In the genomic region with DNA sequence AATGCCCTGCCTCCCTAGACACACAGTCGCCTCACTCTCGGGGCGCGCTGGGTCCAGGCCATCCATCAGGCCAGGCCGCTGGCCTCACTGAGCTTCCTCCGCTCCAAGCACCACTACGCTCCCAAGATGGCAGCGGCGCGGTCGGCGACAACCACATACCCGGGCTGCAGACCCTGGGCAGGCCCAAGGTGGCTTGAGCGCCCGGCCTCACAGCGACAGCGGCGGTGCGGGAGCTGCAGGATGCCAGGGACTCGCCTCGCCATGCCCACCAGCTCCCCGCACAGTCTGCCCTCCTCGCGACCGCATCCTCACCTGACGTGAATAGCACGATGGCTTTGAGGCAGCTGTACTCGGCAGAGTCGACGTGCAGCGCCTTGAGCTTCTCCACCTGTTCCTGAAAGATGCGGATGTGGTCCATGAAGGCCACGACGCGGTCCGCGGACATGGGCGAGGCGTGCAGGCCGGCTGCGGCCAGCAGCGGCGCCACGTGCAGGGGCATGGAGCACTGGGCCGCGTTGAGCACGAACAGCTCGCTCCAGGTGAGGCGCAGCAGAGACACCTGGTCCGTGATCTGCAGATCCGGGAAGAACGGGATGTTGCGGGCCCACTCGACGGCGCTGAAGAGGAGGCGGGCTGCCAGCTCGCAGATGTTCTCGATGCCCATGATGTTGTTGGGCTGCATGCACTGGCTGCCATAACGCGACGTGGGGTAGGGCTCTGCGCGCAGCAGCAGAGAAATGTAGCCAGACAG, we compare ENCODE assay signal across 8 mouse cellular contexts. TPM values are rescaled to one million over a fixed set of nuclear protein-coding genes. Genes with fewer than 3 reads are reported as not detected.
DNase-seq lines count a peak whose midpoint lies in the region; ATAC-seq and TF ChIP-seq lines count a peak whose summit lies in the region.

No protein-coding gene starts in this region.

- DNase-seq in kidney, adult 11 months = no peak
- DNase-seq in ZHBTc4 (ENCODE audit: low read depth, low spot score) = peak; percentile 65
- peak; percentile 75 for DNase-seq in intestine, embryonic 14.5 days (ENCODE audit: low spot score)
- DNase-seq in thymus, postnatal 14 days = no peak
- DNase-seq in spleen, adult 18-20 months = no peak

- TF ChIP-seq POLR2A in cortical plate, adult 2 months (IDR thresholded peaks at IDR 0.05; ENCODE audit: extremely low read depth, insufficient read depth, low read length) = no peak

- peak overlapping the region; percentile 54 for H3K4me3 ChIP-seq in kidney, embryonic 16.5 days (ENCODE audit: low read length)
- peak overlapping the region; percentile 97 for H3K4me3 ChIP-seq in cortical plate, adult 2 months (ENCODE audit: insufficient read depth, low read length)
- H3K4me3 ChIP-seq in intestine, embryonic 14.5 days (ENCODE audit: low read depth, low read length) = peak overlapping the region; percentile 28
- H3K4me3 ChIP-seq in neural tube, embryonic 14.5 days (ENCODE audit: low read depth, low read length) = peak overlapping the region; percentile 91

- no peaks in the 10 kb centered on the region for H3K27me3 ChIP-seq in kidney, embryonic 16.5 days (ENCODE audit: insufficient read depth, low read length)
- H3K27me3 ChIP-seq in intestine, embryonic 14.5 days (replicated peaks; ENCODE audit: control insufficient read depth, insufficient read depth, low read length) = peaks cover 75% of the 10 kb centered on the region
- H3K27me3 ChIP-seq in neural tube, embryonic 14.5 days (ENCODE audit: control insufficient read depth, insufficient read depth, low read length) = no peaks in the 10 kb centered on the region

- peak overlapping the region; percentile 71 for H3K9ac ChIP-seq in kidney, embryonic 16.5 days (replicated peaks; ENCODE audit: low read length)
- peak overlapping the region; percentile 8; the same call in 1 of the 2 replicates for H3K9ac ChIP-seq in intestine, embryonic 14.5 days (ENCODE audit: low read length)
- H3K9ac ChIP-seq in neural tube, embryonic 14.5 days (replicated peaks; ENCODE audit: low read depth, low read length) = peak overlapping the region; percentile 94

- H3K9me3 ChIP-seq in kidney, embryonic 16.5 days (ENCODE audit: low read length) = no peaks in the 10 kb centered on the region
- H3K9me3 ChIP-seq in intestine, embryonic 14.5 days (ENCODE audit: control insufficient read depth, low read length) = no peaks in the 10 kb centered on the region
- no peaks in the 10 kb centered on the region for H3K9me3 ChIP-seq in neural tube, embryonic 14.5 days (ENCODE audit: control insufficient read depth, low read length)

- peak overlapping the region; percentile 71 for H3K4me2 ChIP-seq in kidney, embryonic 16.5 days (replicated peaks; ENCODE audit: low read depth, low read length)
- H3K4me2 ChIP-seq in intestine, embryonic 14.5 days (ENCODE audit: low read length) = peak overlapping the region; percentile 53
- H3K4me2 ChIP-seq in neural tube, embryonic 14.5 days (ENCODE audit: low read depth, low read length) = peak overlapping the region; percentile 90

- peak; percentile 36 for ATAC-seq in kidney, embryonic 16.5 days (ENCODE audit: low FRiP score, low TSS enrichment)
- ATAC-seq in intestine, embryonic 14.5 days (replicated peaks; ENCODE audit: low FRiP score, low TSS enrichment, low read depth) = no peak
- peak; percentile 13 for ATAC-seq in neural tube, embryonic 14.5 days (ENCODE audit: low read depth)

- no peaks in the 10 kb centered on the region for H3K36me3 ChIP-seq in kidney, embryonic 16.5 days (ENCODE audit: insufficient read depth, low read length)
- H3K36me3 ChIP-seq in intestine, embryonic 14.5 days (ENCODE audit: control insufficient read depth, insufficient read depth, low read length) = no peaks in the 10 kb centered on the region; the same call in 1 of the 2 replicates
- peaks cover 3% of the 10 kb centered on the region for H3K36me3 ChIP-seq in neural tube, embryonic 14.5 days (ENCODE audit: control insufficient read depth, insufficient read depth, low read length)

- H3K4me1 ChIP-seq in kidney, embryonic 16.5 days (ENCODE audit: insufficient read depth, low read length) = peaks cover 28% of the 10 kb centered on the region
- peaks cover 5% of the 10 kb centered on the region; the same call in 1 of the 2 replicates for H3K4me1 ChIP-seq in cortical plate, adult 2 months (ENCODE audit: control insufficient read depth, insufficient read depth, low read length)
- H3K4me1 ChIP-seq in intestine, embryonic 14.5 days (replicated peaks; ENCODE audit: control insufficient read depth, insufficient read depth, low read length) = no peaks in the 10 kb centered on the region; the same call in 1 of the 2 replicates
- peaks cover 23% of the 10 kb centered on the region for H3K4me1 ChIP-seq in neural tube, embryonic 14.5 days (ENCODE audit: control insufficient read depth, insufficient read depth, low read length)

- peak overlapping the region; percentile 23 for H3K27ac ChIP-seq in kidney, embryonic 16.5 days (ENCODE audit: low read length)
- peak overlapping the region; percentile 68 for H3K27ac ChIP-seq in cortical plate, adult 2 months (ENCODE audit: insufficient read depth, low read length)
- no peak overlapping the region for H3K27ac ChIP-seq in intestine, embryonic 14.5 days (ENCODE audit: low read depth)
- H3K27ac ChIP-seq in neural tube, embryonic 14.5 days (ENCODE audit: low read depth, low read length) = peak overlapping the region; percentile 88

- WGBS in kidney, embryonic 16.5 days = 2% methylated on average over 64 of the region's 64 CpGs
- 10% methylated on average over 64 of the region's 64 CpGs for WGBS in intestine, embryonic 14.5 days
- under 1% methylated on average over 64 of the region's 64 CpGs for WGBS in neural tube, embryonic 14.5 days

- no peak for TF ChIP-seq CTCF in cortical plate, adult 2 months (IDR thresholded peaks at IDR 0.05; ENCODE audit: extremely low read depth, insufficient read depth, low read length)

RNA-seq across cellular contexts. Expression of gene Nr2f1, which starts 4.5 kb away (rescaled TPM):
- 12.3 and 15.5 TPM in 2 replicates for polyA plus RNA-seq in kidney, embryonic 16.5 days (2015; fragmentation: Nextera tagmentation; extraction: Ambion mirVana)
- 158 and 169 TPM in 2 replicates for polyA plus RNA-seq in cortical plate, adult 2 months (2012; rRNA removed)
- 3.3 and 5.2 TPM in 2 replicates for polyA plus RNA-seq in intestine, embryonic 14.5 days (2014; fragmentation: Nextera tagmentation; extraction: Ambion mirVana)
- 48.6 and 50.3 TPM in 2 replicates for polyA plus RNA-seq in neural tube, embryonic 14.5 days (2014; fragmentation: Nextera tagmentation; extraction: Ambion mirVana)

Comparison
In these comparisons a context has a peak if more than half of its experiments do, and no peak if none do; other contexts are left out.
1. H3K4me3 ChIP-seq: peak in every context shown above with its lines; median percentile 97 in cortical plate, adult 2 months; 91 in neural tube, embryonic 14.5 days; 54 in kidney, embryonic 16.5 days; 28 in intestine, embryonic 14.5 days.
2. H3K9ac ChIP-seq: peak in every context shown above with its lines; median percentile 94 in neural tube, embryonic 14.5 days; 71 in kidney, embryonic 16.5 days; 8 in intestine, embryonic 14.5 days.
3. DNase-seq: peak in ZHBTc4 (single experiment) and intestine, embryonic 14.5 days (single experiment); none in kidney, adult 11 months (single experiment), thymus, postnatal 14 days (single experiment) and spleen, adult 18-20 months (0 of 2).
4. Peak in every context shown above with its lines, with median percentiles within 50 percentile points of each other: H3K4me2 ChIP-seq.